Mouse (Mus musculus): ENCODE measurements at regions not wholly inside any gene's neighbourhood (a gene's known extent, or its start where the extent isn't known, plus 50 kb on each side); places are given as distances from the start of the nearest gene placed in this dataset.

DNA sequence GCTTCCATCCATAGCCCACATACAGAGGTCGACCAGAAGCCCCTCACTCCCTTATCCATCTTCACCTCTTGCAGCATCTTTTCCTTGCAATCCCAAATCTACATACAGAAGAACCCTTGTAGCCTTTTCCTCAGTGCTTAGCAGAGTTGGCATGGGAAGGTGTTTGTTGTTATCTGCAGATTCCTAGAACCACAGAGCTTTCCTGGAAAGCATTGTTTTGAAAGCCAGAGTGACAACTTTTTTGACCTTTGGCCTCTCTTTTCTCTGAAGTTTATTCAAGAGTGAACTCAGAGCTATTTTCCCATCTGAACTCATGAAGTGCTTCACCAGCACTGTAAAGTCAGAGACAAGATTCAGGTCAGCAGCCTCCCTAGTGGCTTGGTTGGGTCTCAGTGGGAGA is 209.7 kb upstream of the Foxq1 start:
- no peaks in the 10 kb centered on the region for H3K27me3 ChIP-seq
- no peak overlapping the region for H3K9ac ChIP-seq
- no peak overlapping the region for H3K27ac ChIP-seq
- no peaks in the 10 kb centered on the region for H3K36me3 ChIP-seq
- H3K4me2 ChIP-seq, result no peak overlapping the region
- no peaks in the 10 kb centered on the region for H3K9me3 ChIP-seq (replicated peaks)
- H3K4me3 ChIP-seq (replicated peaks), result no peak overlapping the region
- 69% methylated on average over 1 of the region's 1 CpGs for WGBS
- no peak for ATAC-seq (replicated peaks; ENCODE audit: low FRiP score)
- 0 out of 2 replicates have a peak, but pooled peaks cover 3% of the 10 kb centered on the region for H3K4me1 ChIP-seq

DNA sequence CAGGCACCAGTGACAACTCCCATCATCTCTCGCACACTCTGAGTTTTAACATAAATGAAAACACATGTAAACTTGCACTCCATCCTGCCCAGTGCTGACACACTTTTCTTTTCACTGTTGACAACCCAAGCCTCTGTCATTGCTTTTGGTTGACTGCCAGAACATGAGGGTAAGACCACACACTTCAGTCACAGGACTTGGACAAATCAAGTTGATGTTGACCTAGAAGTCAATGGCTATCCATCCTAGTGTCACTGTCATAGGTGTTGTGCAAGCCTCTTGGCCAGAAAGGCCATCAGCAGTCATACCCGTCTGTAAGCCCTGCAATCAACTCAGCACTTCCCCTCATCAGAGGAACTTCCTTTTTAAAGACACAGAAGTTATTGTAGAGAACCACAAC is 208.9 kb upstream of the Foxq1 start:
- Histone ChIP-seq H3K27me3 (no peaks in the 10 kb centered on the region), H3K36me3 (no peaks in the 10 kb centered on the region), H3K4me1 (no peaks in the 10 kb centered on the region), H3K4me3 (replicated peaks) (no peak overlapping the region), H3K9me3 (replicated peaks) (no peaks in the 10 kb centered on the region), H3K4me2 (no peak overlapping the region), H3K27ac (no peak overlapping the region), H3K9ac (no peak overlapping the region)
- no peak for ATAC-seq (replicated peaks; ENCODE audit: low FRiP score)
- WGBS, result 69% methylated on average over 2 of the region's 2 CpGs

GRCm38 (mm10) chr13:31349671-31350070 is 206.3 kb upstream of the Foxq1 start:
- Histone ChIP-seq H3K9me3 (replicated peaks) (no peaks in the 10 kb centered on the region), H3K27me3 (no peaks in the 10 kb centered on the region), H3K4me3 (replicated peaks) (no peak overlapping the region), H3K9ac (no peak overlapping the region), H3K36me3 (no peaks in the 10 kb centered on the region), H3K27ac (no peak overlapping the region), H3K4me1 (no peaks in the 10 kb centered on the region), H3K4me2 (no peak overlapping the region)
- WGBS, result 57% methylated on average over 2 of the region's 2 CpGs
- no peak for ATAC-seq (replicated peaks; ENCODE audit: low FRiP score)

DNA sequence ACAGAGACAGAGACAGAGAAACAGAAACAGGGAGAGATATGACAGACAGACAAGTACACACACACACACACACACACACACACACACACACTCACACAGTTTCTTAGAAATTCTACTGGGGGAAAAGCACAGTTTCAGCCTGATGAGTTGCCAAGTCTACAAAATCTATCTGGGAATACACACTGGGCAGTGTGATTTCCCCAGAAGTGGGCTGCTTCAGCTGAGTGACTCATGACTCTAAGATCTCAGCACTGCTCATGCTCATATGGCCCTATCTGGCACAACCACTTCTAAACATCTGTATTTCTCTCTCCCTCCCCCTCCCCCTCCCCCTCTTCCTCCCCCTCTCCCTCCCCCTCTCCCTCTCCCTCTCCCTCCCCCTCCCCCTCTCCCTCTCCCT is 204.5 kb upstream of the Foxq1 start:
- no peaks in the 10 kb centered on the region for H3K4me1 ChIP-seq
- H3K9ac ChIP-seq, result no peak overlapping the region
- no peak for ATAC-seq (replicated peaks; ENCODE audit: low FRiP score)
- H3K27me3 ChIP-seq, result no peaks in the 10 kb centered on the region
- H3K36me3 ChIP-seq, result no peaks in the 10 kb centered on the region
- no peak overlapping the region for H3K4me2 ChIP-seq
- no peak overlapping the region for H3K4me3 ChIP-seq (replicated peaks)
- H3K9me3 ChIP-seq (replicated peaks), result no peaks in the 10 kb centered on the region
- H3K27ac ChIP-seq, result no peak overlapping the region

GRCm38 (mm10) chr13:31352825-31353224 is 203.1 kb upstream of the Foxq1 start:
- no peaks in the 10 kb centered on the region for H3K27me3 ChIP-seq
- WGBS, result 78% methylated on average over 5 of the region's 5 CpGs

DNA sequence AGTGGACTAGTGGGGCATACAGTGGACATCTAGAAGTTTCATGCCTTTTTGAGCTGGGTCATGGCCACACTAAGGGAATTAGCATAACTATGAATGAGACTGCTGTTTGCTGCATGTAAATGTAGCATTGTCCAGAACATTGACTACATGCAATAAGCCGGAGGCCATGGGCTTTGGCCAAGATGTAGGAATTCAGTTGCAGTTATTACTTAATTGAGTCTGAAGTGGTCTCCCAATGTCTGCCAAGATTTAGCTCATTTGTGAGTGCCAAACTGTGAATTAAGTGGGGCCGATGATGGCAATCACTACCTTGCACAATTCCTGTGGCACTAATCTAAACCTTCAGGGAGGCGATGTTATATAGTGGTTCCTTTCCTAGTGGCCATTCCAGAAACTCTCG is 196.6 kb upstream of the Foxq1 start:
- H3K4me3 ChIP-seq (replicated peaks), result no peak overlapping the region
- H3K36me3 ChIP-seq, result no peaks in the 10 kb centered on the region
- no peak overlapping the region for H3K4me2 ChIP-seq
- H3K9me3 ChIP-seq (replicated peaks), result no peaks in the 10 kb centered on the region
- no peaks in the 10 kb centered on the region; the same call in 1 of the 2 replicates for H3K27me3 ChIP-seq
- H3K4me1 ChIP-seq, result 0 out of 2 replicates have a peak, but pooled peaks cover 2% of the 10 kb centered on the region
- H3K27ac ChIP-seq, result no peak overlapping the region
- H3K9ac ChIP-seq, result no peak overlapping the region
- no peak for ATAC-seq (replicated peaks; ENCODE audit: low FRiP score)
- 89% methylated on average over 4 of the region's 4 CpGs for WGBS

More at GRCm38 (mm10) chr13:31352825-31353224, 203.1 kb upstream of the Foxq1 start:
- H3K9ac ChIP-seq, result no peak overlapping the region
- no peaks in the 10 kb centered on the region for H3K36me3 ChIP-seq
- no peak overlapping the region for H3K4me3 ChIP-seq (replicated peaks)
- no peaks in the 10 kb centered on the region for H3K4me1 ChIP-seq
- no peak overlapping the region for H3K4me2 ChIP-seq
- no peaks in the 10 kb centered on the region for H3K9me3 ChIP-seq (replicated peaks)
- no peak for ATAC-seq (replicated peaks; ENCODE audit: low FRiP score)
- H3K27ac ChIP-seq, result no peak overlapping the region

- ATAC-seq (replicated peaks; ENCODE audit: low FRiP score), result no peak
- no peak overlapping the region for H3K27ac ChIP-seq
These were observed 193.5 kb upstream of the Foxq1 start for GRCm38 (mm10) chr13:31362386-31362785.

GRCm38 (mm10) chr13:31364369-31364768 is 191.6 kb upstream of the Foxq1 start:
- ATAC-seq (replicated peaks; ENCODE audit: low FRiP score), result no peak

More at GRCm38 (mm10) chr13:31362386-31362785, 193.5 kb upstream of the Foxq1 start:
- H3K4me1 ChIP-seq, result 0 out of 2 replicates have a peak, but pooled peaks cover 2% of the 10 kb centered on the region
- H3K9me3 ChIP-seq (replicated peaks), result no peaks in the 10 kb centered on the region
- H3K9ac ChIP-seq, result no peak overlapping the region
- no peaks in the 10 kb centered on the region for H3K36me3 ChIP-seq
- no peaks in the 10 kb centered on the region; the same call in 1 of the 2 replicates for H3K27me3 ChIP-seq
- WGBS, result 6% methylated on average over 3 of the region's 3 CpGs
- H3K4me2 ChIP-seq, result no peak overlapping the region
- H3K4me3 ChIP-seq (replicated peaks), result no peak overlapping the region

DNA sequence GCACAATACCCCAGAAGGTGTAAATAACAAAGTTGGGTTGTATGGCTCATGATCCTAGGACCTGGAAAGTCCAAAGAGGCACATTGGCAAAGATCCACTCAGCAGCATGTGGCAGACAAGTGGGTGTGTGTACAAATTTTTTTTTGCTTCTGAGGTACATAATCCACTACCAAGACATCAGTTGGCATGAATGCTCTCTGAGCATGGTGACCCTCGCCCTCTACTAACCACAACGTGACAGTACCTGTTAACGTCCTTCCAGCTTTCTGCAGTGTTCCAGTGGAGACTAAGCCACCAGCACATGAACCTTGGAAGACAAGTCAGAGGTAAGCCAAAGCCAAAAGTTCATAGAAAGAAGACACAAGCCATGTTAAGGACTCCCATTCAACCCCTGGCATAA is 188.7 kb upstream of the Foxq1 start:
- H3K27me3 ChIP-seq, result no peaks in the 10 kb centered on the region; the same call in 1 of the 2 replicates
- no peaks in the 10 kb centered on the region for H3K9me3 ChIP-seq (replicated peaks)
- 89% methylated on average over 3 of the region's 3 CpGs for whole genome bisulfite sequencing
- H3K27ac ChIP-seq, result no peak overlapping the region
- no peak overlapping the region for H3K9ac ChIP-seq
- no peak for ATAC-seq (replicated peaks; ENCODE audit: low FRiP score)
- no peak overlapping the region for H3K4me3 ChIP-seq (replicated peaks)
- H3K4me1 ChIP-seq, result 0 out of 2 replicates have a peak, but pooled peaks cover 2% of the 10 kb centered on the region
- H3K4me2 ChIP-seq, result no peak overlapping the region
- H3K36me3 ChIP-seq, result no peaks in the 10 kb centered on the region

More at GRCm38 (mm10) chr13:31364369-31364768, 191.6 kb upstream of the Foxq1 start:
- Histone ChIP-seq H3K4me3 (replicated peaks) (no peak overlapping the region), H3K9me3 (replicated peaks) (no peaks in the 10 kb centered on the region), H3K4me1 (0 out of 2 replicates have a peak, but pooled peaks cover 2% of the 10 kb centered on the region), H3K4me2 (no peak overlapping the region), H3K9ac (no peak overlapping the region), H3K27me3 (no peaks in the 10 kb centered on the region; the same call in 1 of the 2 replicates), H3K36me3 (no peaks in the 10 kb centered on the region), H3K27ac (no peak overlapping the region)
- 70% methylated on average over 4 of the region's 4 CpGs for WGBS

GRCm38 (mm10) chr13:31369182-31369581 is 186.8 kb upstream of the Foxq1 start:
- ATAC-seq (replicated peaks; ENCODE audit: low FRiP score), result peak; percentile 69; the same call in 1 of the 2 replicates
- H3K27me3 ChIP-seq, result no peaks in the 10 kb centered on the region
- H3K9me3 ChIP-seq (replicated peaks), result no peaks in the 10 kb centered on the region
- no peak overlapping the region for H3K9ac ChIP-seq
- 0 out of 2 replicates have a peak, but pooled peaks cover 2% of the 10 kb centered on the region for H3K4me1 ChIP-seq
- WGBS, result 74% methylated on average over 4 of the region's 4 CpGs
- no peak overlapping the region for H3K4me3 ChIP-seq (replicated peaks)
- no peaks in the 10 kb centered on the region for H3K36me3 ChIP-seq
- no peak overlapping the region for H3K27ac ChIP-seq
- H3K4me2 ChIP-seq, result no peak overlapping the region

GRCm38 (mm10) chr13:31370873-31371272 is 185.1 kb upstream of the Foxq1 start:
- Histone ChIP-seq H3K27me3 (no peaks in the 10 kb centered on the region), H3K36me3 (no peaks in the 10 kb centered on the region), H3K9me3 (replicated peaks) (no peaks in the 10 kb centered on the region), H3K27ac (no peak overlapping the region), H3K4me2 (no peak overlapping the region), H3K9ac (no peak overlapping the region), H3K4me3 (replicated peaks) (no peak overlapping the region), H3K4me1 (0 out of 2 replicates have a peak, but pooled peaks cover 2% of the 10 kb centered on the region)
- 0 out of 2 replicates have a peak, but pooled peaks have one; percentile 36 for ATAC-seq (replicated peaks; ENCODE audit: low FRiP score)
- WGBS, result 28% methylated on average over 6 of the region's 6 CpGs

DNA sequence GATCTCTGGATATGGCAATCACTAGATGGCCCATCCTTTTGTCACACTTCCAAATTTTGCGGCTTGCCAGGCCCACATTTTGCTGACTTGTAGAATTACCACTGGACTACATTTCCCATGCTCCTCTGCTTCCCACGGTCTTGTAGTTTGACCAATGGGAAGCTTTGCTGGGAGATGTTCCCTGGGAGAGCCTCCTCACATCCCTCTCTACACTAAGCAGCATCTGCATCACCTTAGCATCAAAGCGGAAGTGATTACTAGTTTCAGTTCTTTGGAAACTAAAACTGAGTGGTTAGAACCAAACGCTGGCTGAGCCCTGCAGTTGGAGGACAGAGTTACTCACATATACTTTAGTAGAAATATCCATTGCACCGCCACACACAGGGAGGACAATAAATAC is 181.9 kb upstream of the Foxq1 start:
- 61% methylated on average over 5 of the region's 5 CpGs for WGBS
- Histone ChIP-seq H3K9ac (no peak overlapping the region), H3K27ac (no peak overlapping the region), H3K9me3 (replicated peaks) (no peaks in the 10 kb centered on the region), H3K36me3 (no peaks in the 10 kb centered on the region), H3K4me2 (no peak overlapping the region), H3K4me3 (replicated peaks) (no peak overlapping the region), H3K27me3 (no peaks in the 10 kb centered on the region), H3K4me1 (0 out of 2 replicates have a peak, but pooled peaks cover 2% of the 10 kb centered on the region)
- ATAC-seq (replicated peaks; ENCODE audit: low FRiP score), result no peak

Measured in kidney, embryonic 15.5 days (tissue).